Comparison of ENCODE assay signal across 8 mouse cellular contexts in the genomic region with DNA sequence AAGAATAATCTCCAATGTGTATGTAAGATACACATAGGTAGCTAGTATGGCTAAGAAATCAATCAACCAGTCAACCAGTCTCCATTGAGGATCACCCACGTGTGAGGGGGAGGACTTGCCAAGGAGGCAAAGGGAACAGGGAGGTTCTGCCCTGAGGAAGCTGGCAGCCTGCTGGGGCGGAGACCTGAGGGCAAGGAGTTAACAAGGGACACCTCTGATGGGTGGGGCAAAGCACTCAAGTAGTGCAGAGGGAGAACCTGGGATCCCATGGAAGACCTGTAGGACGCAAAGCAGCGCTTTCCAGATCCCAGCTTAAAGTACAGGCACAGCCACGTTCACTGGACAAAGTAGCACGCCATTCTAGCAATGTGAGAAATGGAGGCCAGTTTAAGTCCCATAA.
DNase-seq lines count a peak whose midpoint lies in the region; TF ChIP-seq lines count a peak whose summit lies in the region.

No protein-coding gene starts in this region.

- peaks cover 45% of the 10 kb centered on the region for H3K4me1 ChIP-seq in bone marrow macrophage, adult 2 months (ENCODE audit: control insufficient read depth, insufficient read depth, low read length)
- H3K4me1 ChIP-seq in thymus, adult 2 months (replicated peaks; ENCODE audit: control insufficient read depth, insufficient read depth, low read length): peaks cover 5% of the 10 kb centered on the region; the same call in 1 of the 2 replicates

- H3K36me3 ChIP-seq in thymus, adult 2 months (ENCODE audit: control insufficient read depth, insufficient read depth, low read length): no peaks in the 10 kb centered on the region

- 0 out of 2 replicates have a peak overlapping the region, but pooled peaks have one; percentile 24 for H3K4me3 ChIP-seq in bone marrow macrophage, adult 2 months (ENCODE audit: insufficient read depth, low read length)
- H3K4me3 ChIP-seq in thymus, adult 2 months (ENCODE audit: control insufficient read depth, insufficient read depth, low read length): no peak overlapping the region

- DNase-seq in heart, adult 11 months: peak; percentile 92
- DNase-seq in heart, postnatal 10 days: no peak
- peak; percentile 19 for DNase-seq in kidney, postnatal 14 days
- DNase-seq in lung, postnatal 4 days: peak; percentile 36 to 50
- no peak for DNase-seq in thymus, adult 2 months
- no peak for DNase-seq in left cerebral cortex, adult 8-10 months (ENCODE audit: low spot score in 2 of 2)
- no peak for DNase-seq in thymus, postnatal 4 days

- TF ChIP-seq CTCF in bone marrow macrophage, adult 2 months (IDR thresholded peaks at IDR 0.05; ENCODE audit: low read depth, low read length): no peak
- TF ChIP-seq CTCF in thymus, adult 2 months (IDR thresholded peaks at IDR 0.05; ENCODE audit: borderline replicate concordance, control insufficient read depth, extremely low read depth, insufficient read depth, low read length, poor library complexity): no peak

- intact Hi-C loops in heart, postnatal 10 days (cut with DNase I): no loop called here

- H3K27ac ChIP-seq in bone marrow macrophage, adult 2 months (ENCODE audit: insufficient read depth, low read depth, low read length): peak overlapping the region; percentile 74
- no peak overlapping the region for H3K27ac ChIP-seq in thymus, adult 2 months (ENCODE audit: control insufficient read depth, insufficient read depth, low read length)

- H3K27me3 ChIP-seq in thymus, adult 2 months (ENCODE audit: control insufficient read depth, insufficient read depth, low read length): no peaks in the 10 kb centered on the region

- TF ChIP-seq POLR2A in bone marrow macrophage, adult 2 months (IDR thresholded peaks at IDR 0.05; ENCODE audit: borderline replicate concordance, low read depth, low read length): no peak
- no peak for TF ChIP-seq POLR2A in thymus, adult 2 months (IDR thresholded peaks at IDR 0.05; ENCODE audit: control insufficient read depth, extremely low read depth, insufficient read depth, low read length, poor library complexity)

- WGBS in thymus, adult 2 months: 71% methylated on average over 6 of the region's 6 CpGs

Comparison
In these comparisons a context has a peak if more than half of its experiments do, and no peak if none do; other contexts are left out.
1. DNase-seq: peak in heart, adult 11 months (single experiment), kidney, postnatal 14 days (single experiment) and lung, postnatal 4 days (2 of 2); none in heart, postnatal 10 days (0 of 2), thymus, adult 2 months (single experiment), left cerebral cortex, adult 8-10 months (0 of 2) and thymus, postnatal 4 days (single experiment).